Mouse (Mus musculus) Patski (cell line): ENCODE data around the gene Nxph4. TPM values are rescaled to one million over a fixed set of nuclear protein-coding genes. Genes with fewer than 3 reads are reported as not detected.

ENCODE experiments used
- ATAC-seq: fragments of 100-300 bp; one replicate; pipeline ENCODE4 v1.8.0; 2021
- CTCF ChIA-PET: fragments of 350-600 bp; sonication (Branson Sonifier 250); formaldehyde crosslinking; loops from one replicate; lab custom pipeline; 2022; ENCODE audit warnings: inconsistent platforms; lab: Charles Lee
- POLR2A ChIA-PET: fragments of 350-600 bp; sonication (Branson Sonifier 250); formaldehyde crosslinking; loops from one replicate; lab custom pipeline; 2022; ENCODE audit warnings: antibody characterized with exemption, inconsistent platforms; lab: Charles Lee
- DNase-seq: peaks from one replicate; pipeline ENCODE4 v3.0.0-alpha.2; 2011; ENCODE audit warnings: low read depth, low spot score
- H3K27me3 ChIP-seq: fragments of 371-371 bp; one replicate; pipeline ENCODE4 v1.5.1; 2021
- CTCF ChIP-seq: fragments of 100-300 bp; IDR thresholded peaks from one replicate; pipeline ENCODE4 v1.5.1; 2021
- in situ Hi-C: fragments of 300-500 bp; cut with MboI; formaldehyde crosslinking; loops from 3 replicates; pipeline ENCODE4 v1.11.1; 2018; ENCODE audit warnings: low pct_unique_long_range_greater_than_20kb, mixed read lengths
- polyA plus RNA-seq: library from polyadenylated mRNA; unstranded; gene quantifications from one replicate; pipeline ENCODE4 v1.2.3, GENCODE M21; 2021

The Nxph4 gene
- polyA plus RNA-seq, 1 experiment from 2014 or later, result 6.0 TPM

DNA sequence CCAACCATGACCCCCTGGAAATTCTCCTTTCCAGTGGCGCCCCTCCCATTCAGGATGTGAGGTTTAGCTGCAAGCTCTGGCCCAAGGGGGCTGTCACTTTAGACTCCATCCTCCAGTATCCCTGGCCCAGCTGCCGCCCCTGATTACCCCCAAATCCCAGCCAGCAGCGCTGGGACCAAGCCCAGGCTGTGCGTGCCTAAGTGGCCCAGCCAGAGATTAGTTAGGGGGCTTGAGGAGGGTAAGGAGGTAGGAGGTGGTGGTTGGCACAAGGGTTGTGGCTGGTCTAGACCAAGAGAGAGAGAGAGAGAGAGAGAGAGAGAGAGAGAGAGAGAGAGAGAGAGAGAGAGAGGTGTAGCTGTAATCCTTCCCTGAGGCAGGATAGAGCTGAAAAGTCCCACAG, 2.8 kb downstream of the Nxph4 start:
- ChIA-PET POLR2A (interaction anchor here (0.6 to 1.0 kb wide), 3 partner anchors 15 to 198 kb away, joined by 3 to 5 read pairs (median 4); no protein-coding TSS in a partner anchor), CTCF (interaction anchor here (1.0 to 2.4 kb wide), 4 partner anchors 9 to 19 kb away, joined by 3 to 14 read pairs (median 6); partner anchors contain the start of gene Shmt2)
- peaks cover 6% of the 10 kb centered on the region for H3K27me3 ChIP-seq
- in situ Hi-C loops, result no loop called here
- no peak for TF ChIP-seq CTCF
- DNase-seq, result no peak
- no peak for ATAC-seq

DNA sequence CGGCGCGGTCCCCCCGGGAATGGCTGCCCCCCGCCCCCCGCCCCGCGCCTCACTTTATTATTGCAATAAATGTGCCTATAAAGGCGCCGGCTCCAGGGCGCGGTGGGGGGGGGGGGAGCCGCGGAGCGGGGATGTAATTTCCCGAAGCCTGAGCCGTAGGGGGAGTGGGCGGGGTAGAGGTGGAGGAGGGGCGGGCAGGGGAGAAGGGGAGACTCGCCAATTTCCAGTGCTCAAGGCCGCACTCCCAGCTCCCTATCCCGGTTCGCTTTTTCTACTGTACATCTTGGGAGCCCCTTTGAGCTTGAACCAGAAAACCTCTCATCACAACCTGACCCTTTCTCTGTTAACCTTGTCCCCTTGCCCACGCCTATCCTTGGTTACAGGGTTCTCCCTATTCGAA, 3.4 kb downstream of the Nxph4 start:
- in situ Hi-C loops, result no loop called here
- no peak for TF ChIP-seq CTCF
- POLR2A ChIA-PET, result interaction anchor here (0.6 to 0.8 kb wide), 2 partner anchors 14 to 198 kb away, joined by 3 to 5 read pairs; no protein-coding TSS in a partner anchor
- ATAC-seq (no peak), DNase-seq (no peak)
- CTCF ChIA-PET, result interaction anchor here (1.0 to 2.4 kb wide), 3 partner anchors 8 to 18 kb away, joined by 3 to 14 read pairs (median 7); partner anchors contain the start of gene Shmt2
- H3K27me3 ChIP-seq, result peaks cover 4% of the 10 kb centered on the region

DNA sequence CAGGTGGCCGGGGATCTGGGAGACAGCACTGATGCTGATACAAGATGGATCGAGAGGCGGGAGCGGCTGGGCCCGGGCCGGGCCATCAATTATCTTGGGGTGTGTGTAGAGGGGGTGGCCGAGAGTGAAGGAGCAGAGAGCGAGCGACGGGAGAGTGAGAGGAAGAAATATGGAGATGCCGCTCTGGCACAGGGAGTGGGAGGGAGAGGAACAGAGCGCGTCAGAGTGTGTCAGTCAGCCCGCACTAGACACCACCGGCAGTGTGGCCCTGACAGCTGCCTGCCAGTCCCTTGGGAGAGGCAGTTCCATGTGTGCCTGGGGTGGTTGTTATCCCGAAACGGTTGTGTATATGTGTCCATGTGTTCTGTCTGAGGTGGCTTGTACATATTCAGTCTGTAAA, 6.9 kb downstream of the Nxph4 start:
- CTCF ChIA-PET, result interaction anchor here (1.5 kb wide), 2 partner anchors 9 to 15 kb away, joined by 5 to 9 read pairs; no protein-coding TSS in a partner anchor
- ATAC-seq (no peak), DNase-seq (no peak)
- POLR2A ChIA-PET, result interaction anchor here (0.5 kb wide), 1 partner anchor 15 kb away, joined by 3 read pairs; no protein-coding TSS in a partner anchor
- in situ Hi-C loops, result no loop called here
- TF ChIP-seq CTCF, result no peak
- peaks cover 3% of the 10 kb centered on the region for H3K27me3 ChIP-seq

DNA sequence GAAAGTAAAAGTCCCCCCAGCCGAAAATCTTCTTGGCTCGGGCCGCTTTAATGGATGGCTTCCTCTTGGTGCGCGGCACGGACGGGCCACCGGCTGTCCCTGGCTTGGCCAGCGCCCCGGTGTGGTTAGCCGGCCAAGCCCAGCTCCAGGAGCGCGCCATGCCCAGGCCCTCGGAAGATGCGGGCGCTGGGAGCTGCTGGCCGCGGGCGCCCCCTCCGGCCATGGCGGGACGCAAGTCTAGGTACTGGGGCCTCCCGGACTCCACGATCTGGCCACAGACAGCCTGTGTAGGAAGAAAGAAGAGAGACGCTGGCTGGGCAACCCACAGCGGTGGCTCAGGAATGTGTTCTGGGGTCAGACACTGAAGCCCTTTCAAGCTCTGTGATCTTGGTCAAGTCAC, 7.7 kb downstream of the Nxph4 start:
- peaks cover 3% of the 10 kb centered on the region for H3K27me3 ChIP-seq
- POLR2A ChIA-PET, result no interaction called here

DNA sequence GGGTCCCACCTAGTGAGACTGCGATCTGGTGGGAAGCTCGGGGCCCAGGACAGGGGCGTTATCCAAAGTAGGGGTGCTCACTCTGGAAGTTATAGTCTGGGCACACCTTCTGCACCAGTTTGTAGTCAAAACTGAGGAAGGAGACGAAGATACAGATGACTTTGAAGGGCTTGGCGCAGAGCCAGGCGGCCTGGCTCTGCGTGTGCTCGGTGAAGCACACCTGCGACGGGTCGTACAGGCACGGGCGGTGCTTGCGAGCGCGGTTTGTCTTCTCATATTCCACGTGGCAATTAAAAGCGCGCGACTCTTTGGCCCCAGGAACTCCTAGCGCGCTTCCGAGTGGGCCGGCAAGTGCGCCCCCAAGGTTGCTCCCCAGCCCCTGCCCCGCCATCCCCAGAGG, 8.3 kb downstream of the Nxph4 start:
- in situ Hi-C loops, result no loop called here
- DNase-seq (no peak), ATAC-seq (no peak)
- ChIA-PET POLR2A (no interaction called here), CTCF (interaction anchor here (1.5 kb wide), 2 partner anchors 11 to 13 kb away, joined by 5 to 9 read pairs; no protein-coding TSS in a partner anchor)
- TF ChIP-seq CTCF, result no peak
- H3K27me3 ChIP-seq, result peaks cover 3% of the 10 kb centered on the region

More for the DNA sequence above, 7.7 kb downstream of the Nxph4 start:
- no peak for TF ChIP-seq CTCF
- CTCF ChIA-PET, result interaction anchor here (1.5 kb wide), 2 partner anchors 10 to 14 kb away, joined by 5 to 9 read pairs; no protein-coding TSS in a partner anchor
- ATAC-seq (no peak), DNase-seq (no peak)
- in situ Hi-C loops, result no loop called here

DNA sequence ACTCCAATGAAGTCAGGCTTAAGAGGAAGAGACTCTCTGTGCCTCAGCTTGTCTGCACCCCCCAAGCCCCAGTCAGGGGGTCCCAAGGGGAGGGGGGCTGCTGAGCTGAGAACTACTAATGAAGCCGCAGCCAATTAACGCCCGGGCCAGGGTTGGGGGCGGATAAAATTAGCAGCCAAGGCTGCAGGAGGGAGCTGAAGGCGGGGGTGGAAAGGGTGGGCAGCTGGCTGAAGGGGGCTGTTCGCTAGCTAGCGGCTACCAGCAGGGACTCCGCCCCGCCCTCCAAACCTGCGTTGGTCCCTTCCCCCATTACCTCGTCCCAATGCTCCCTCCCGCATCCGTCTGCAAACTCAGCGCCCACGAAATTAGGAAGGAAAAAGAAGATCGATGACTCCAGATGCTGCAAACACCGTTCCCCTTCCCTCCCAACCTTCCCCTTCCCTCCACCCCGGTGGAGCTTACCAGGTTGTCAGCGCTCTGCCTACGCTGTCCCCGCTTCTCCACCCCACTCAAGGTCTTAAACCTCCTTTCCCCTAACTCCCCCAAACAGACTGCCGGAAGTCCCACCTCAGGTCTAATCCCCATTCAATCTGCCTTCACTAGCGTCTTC, 9.6 kb downstream of the Nxph4 start:
- H3K27me3 ChIP-seq, result no peaks in the 10 kb centered on the region
- no peak for DNase-seq
- in situ Hi-C loops, result no loop called here
- ATAC-seq, result no peak
- CTCF ChIA-PET, result interaction anchor here (5.7 kb wide), 1 partner anchor 12 kb away, joined by 37 read pairs; no protein-coding TSS in a partner anchor
- POLR2A ChIA-PET, result no interaction called here
- no peak for TF ChIP-seq CTCF

DNA sequence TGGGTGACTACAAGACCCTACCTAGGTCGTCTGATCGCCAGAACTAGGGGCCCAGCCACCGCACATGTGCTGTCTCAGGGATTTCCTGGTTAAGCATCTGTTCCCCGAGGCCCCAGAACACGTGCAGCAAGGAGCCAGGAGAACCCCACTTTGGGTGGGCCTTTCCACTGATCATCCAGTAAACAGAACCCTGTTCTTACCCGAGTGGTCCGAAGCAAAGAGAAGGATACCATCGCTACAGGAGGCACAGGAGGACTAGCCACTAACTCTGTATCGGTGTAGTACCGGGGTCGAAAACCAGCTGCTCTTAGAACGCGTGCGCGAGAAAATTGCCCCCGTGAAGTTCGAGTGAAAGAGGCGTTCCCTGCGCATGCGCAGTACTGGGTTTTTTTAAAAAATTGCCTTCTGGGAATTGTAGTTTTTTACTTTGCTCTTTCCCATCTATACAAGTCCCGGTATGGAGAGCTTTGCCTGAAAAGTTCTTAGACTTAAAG, 12.2 kb downstream of the Nxph4 start, which contains the start of gene Shmt2:
TSS of gene Shmt2 (minus strand) at position 357 of the 494 bp plus-strand sequence.
- DNase-seq (peak; percentile 73), ATAC-seq (peak; percentile 32)
- POLR2A ChIA-PET, result interaction anchor here (2.8 kb wide), 1 partner anchor 9 kb away, joined by 10 read pairs; no protein-coding TSS in a partner anchor
- TF ChIP-seq CTCF, result no peak
- CTCF ChIA-PET, result interaction anchor here (1.1 to 5.7 kb wide), 5 partner anchors 9 to 43 kb away, joined by 3 to 37 read pairs (median 7); no protein-coding TSS in a partner anchor
- no peaks in the 10 kb centered on the region for H3K27me3 ChIP-seq
- in situ Hi-C loops, result no loop called here

DNA sequence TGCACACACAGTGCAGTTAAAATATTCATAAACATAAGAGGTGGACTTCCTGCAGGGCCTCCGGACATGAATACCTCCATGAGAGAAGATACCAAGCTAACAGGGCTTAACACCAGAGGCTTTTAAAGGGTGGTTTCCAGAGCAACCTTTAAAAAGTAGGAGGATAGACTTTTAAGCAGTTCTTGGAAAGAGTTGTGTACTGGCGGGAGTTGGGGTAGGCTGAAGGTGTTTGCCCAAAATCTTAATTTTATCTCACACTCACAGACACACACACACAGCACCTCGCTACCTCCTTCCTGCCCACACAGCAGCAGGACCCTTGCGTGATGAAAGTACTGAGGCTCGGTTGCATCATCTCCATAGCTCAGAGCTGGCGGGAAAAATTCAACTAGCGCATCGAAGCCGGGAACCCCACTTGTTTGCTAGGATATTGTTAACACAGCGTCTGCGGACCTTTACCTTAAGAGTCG, 12.7 kb downstream of the Nxph4 start:
- CTCF ChIA-PET, result interaction anchor here (1.3 to 5.7 kb wide), 4 partner anchors 9 to 40 kb away, joined by 3 to 37 read pairs (median 21); no protein-coding TSS in a partner anchor
- POLR2A ChIA-PET, result interaction anchor here (2.8 kb wide), 1 partner anchor 9 kb away, joined by 10 read pairs; no protein-coding TSS in a partner anchor
- no peak for TF ChIP-seq CTCF
- no peak for DNase-seq
- no peaks in the 10 kb centered on the region for H3K27me3 ChIP-seq
- ATAC-seq, result no peak
- in situ Hi-C loops, result no loop called here

DNA sequence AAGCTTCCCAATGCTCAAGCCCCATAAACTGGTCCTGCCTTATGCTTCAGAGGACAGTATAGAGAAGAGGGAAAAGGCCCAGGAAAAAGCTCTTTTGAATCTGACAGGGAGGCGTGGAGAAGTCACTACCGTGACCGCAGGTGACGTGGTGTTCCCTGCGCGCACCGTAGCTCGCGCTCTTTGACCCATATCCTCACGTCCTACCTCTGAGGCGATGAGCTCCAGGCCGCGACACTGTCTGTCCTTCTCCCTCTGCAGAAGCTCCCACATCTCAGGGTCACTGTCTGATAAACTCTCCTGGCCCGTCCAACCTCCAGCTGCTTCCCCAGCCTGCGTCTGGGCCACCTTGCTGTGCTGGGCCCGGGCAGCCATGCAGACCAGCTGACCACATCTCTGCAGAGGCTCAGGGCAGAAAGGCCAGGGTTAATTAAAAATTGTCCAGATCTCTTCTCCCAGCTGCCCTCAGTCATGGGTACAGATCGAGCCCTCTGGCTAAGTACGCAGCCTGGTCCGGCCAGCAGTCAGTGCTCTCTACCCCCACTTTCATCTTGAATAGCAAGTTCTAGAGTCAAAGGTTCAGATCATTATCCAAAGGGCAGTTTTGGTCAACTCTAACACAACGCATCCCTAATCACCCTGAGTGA, 13.5 kb downstream of the Nxph4 start:
- ChIA-PET POLR2A (interaction anchor here (0.5 to 2.8 kb wide), 3 partner anchors 8 to 404 kb away, joined by 4 to 10 read pairs (median 5); no protein-coding TSS in a partner anchor), CTCF (interaction anchor here (1.3 to 5.7 kb wide), 3 partner anchors 8 to 40 kb away, joined by 3 to 37 read pairs (median 35); no protein-coding TSS in a partner anchor)
- in situ Hi-C loops, result no loop called here
- DNase-seq (no peak), ATAC-seq (no peak)
- TF ChIP-seq CTCF, result no peak
- H3K27me3 ChIP-seq, result no peaks in the 10 kb centered on the region
